Mouse (Mus musculus): ENCODE measurements around the gene Smox.

DNA sequence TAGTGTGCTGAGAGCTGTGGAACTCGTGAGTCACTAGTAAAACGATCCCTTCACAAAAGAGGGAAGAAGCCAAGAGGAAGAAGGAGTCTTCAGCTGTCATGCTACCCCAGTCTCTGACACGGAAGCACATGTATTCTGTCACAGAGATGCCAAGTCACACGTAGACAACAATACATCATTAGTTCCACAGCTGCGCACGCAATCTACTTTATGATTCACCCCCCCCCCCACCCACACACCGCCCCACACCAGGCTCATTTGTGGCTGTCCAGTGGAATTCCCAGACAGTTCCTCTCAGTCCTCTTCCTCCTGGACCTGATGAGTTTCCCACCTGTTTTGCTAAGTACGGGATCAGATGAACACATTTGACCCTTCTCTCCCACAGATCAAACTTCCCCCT is 12.9 kb upstream of the Smox start:
- TF ChIP-seq POLR2A (IDR thresholded peaks at IDR 0.05; ENCODE audit: control insufficient read depth, low read depth, low read length) (no peak), CTCF (IDR thresholded peaks at IDR 0.05; ENCODE audit: control insufficient read depth, insufficient read depth, insufficient replicate concordance, low read depth, low read length) (no peak)
